Mouse (Mus musculus): ENCODE data around the gene Mrgpra2a. TPM values are rescaled to one million over a fixed set of nuclear protein-coding genes. Genes with fewer than 3 reads are reported as not detected.
"Not testable (repeated sequence)": the region's sequence is repeated elsewhere in the genome, so short reads cannot be mapped to it uniquely, and the experiment has no call there.

Mrgpra2a gene
- total RNA-seq (2015) (14.1 and 19.8 TPM in 2 replicates), total RNA-seq (2017) (1.2 and 5.4 TPM in 2 replicates)

- peak; percentile 96 for ATAC-seq (replicated peaks; ENCODE audit: poor library complexity)
These were observed at the start of gene Mrgpra2a for GRCm38 (mm10) chr7:47452015-47452414. Mrgpra2a (minus strand) TSS chr7:47452139.

- ATAC-seq (replicated peaks; ENCODE audit: poor library complexity): peak; percentile 72
These were observed 39.3 kb upstream of the Mrgpra2a start for GRCm38 (mm10) chr7:47491266-47491665.

- ATAC-seq (replicated peaks; ENCODE audit: poor library complexity): peak; percentile 92
These were observed 37.5 kb upstream of the Mrgpra2a start for GRCm38 (mm10) chr7:47489438-47489837.

- peak; percentile 61; the same call in 1 of the 2 replicates for ATAC-seq (replicated peaks; ENCODE audit: poor library complexity)
These were observed 31.2 kb upstream of the Mrgpra2a start for GRCm38 (mm10) chr7:47483181-47483580.

- peak; percentile 85 for ATAC-seq (replicated peaks; ENCODE audit: poor library complexity)
These were observed 22.0 kb upstream of the Mrgpra2a start for GRCm38 (mm10) chr7:47473904-47474303.

- ATAC-seq (replicated peaks; ENCODE audit: poor library complexity): not testable (repeated sequence)
These were observed 13.5 kb upstream of the Mrgpra2a start for GRCm38 (mm10) chr7:47465278-47465981.

GRCm38 (mm10) chr7:47445729-47446128 is 6.2 kb downstream of the Mrgpra2a start:
- ATAC-seq (replicated peaks; ENCODE audit: poor library complexity): peak; percentile 61

- peak; percentile 80 for ATAC-seq (replicated peaks; ENCODE audit: poor library complexity)
These were observed 15.5 kb downstream of the Mrgpra2a start for GRCm38 (mm10) chr7:47436463-47436862.

GRCm38 (mm10) chr7:47427815-47428508 is 24.0 kb downstream of the Mrgpra2a start:
- not testable (repeated sequence) for ATAC-seq (replicated peaks; ENCODE audit: poor library complexity)

- peak; percentile 59 for ATAC-seq (replicated peaks; ENCODE audit: poor library complexity)
These were observed 41.3 kb downstream of the Mrgpra2a start for GRCm38 (mm10) chr7:47410602-47411001.

- peak; percentile 92 for ATAC-seq (replicated peaks; ENCODE audit: poor library complexity)
These were observed 42.4 kb downstream of the Mrgpra2a start for GRCm38 (mm10) chr7:47409545-47409944.

GRCm38 (mm10) chr7:47401125-47401524 is 50.8 kb downstream of the Mrgpra2a start:
- ATAC-seq (replicated peaks; ENCODE audit: poor library complexity): peak; percentile 70

Other genes starting within 250 kb of the Mrgpra2a start
- gene Mrgpra6, start 247.2 kb downstream of the Mrgpra2a start, total RNA-seq (2015): not detected in 2 replicates
- gene Mrgpra6, start 247.2 kb downstream of the Mrgpra2a start, total RNA-seq (2017): not detected in 2 replicates
- gene Mrgpra9, start 199.3 kb downstream of the Mrgpra2a start, total RNA-seq (2015): not detected in 2 replicates
- gene Mrgpra9, start 199.3 kb downstream of the Mrgpra2a start, total RNA-seq (2017): not detected in 2 replicates
- not detected in 2 replicates for gene Mrgpra1, start 97.9 kb downstream of the Mrgpra2a start, total RNA-seq (2015)
- gene Mrgpra1, start 97.9 kb downstream of the Mrgpra2a start, total RNA-seq (2017): not detected in 2 replicates
- gene Mrgpra2b, start 76.7 kb upstream of the Mrgpra2a start, total RNA-seq (2015): 70.6 and 88.3 TPM in 2 replicates
- 15.6 and 18.7 TPM in 2 replicates for gene Mrgpra2b, start 76.7 kb upstream of the Mrgpra2a start, total RNA-seq (2017)
- gene Mrgpra3, start 149.2 kb upstream of the Mrgpra2a start, total RNA-seq (2015): not detected in 2 replicates
- gene Mrgpra3, start 149.2 kb upstream of the Mrgpra2a start, total RNA-seq (2017): not detected in 2 replicates